Mouse (Mus musculus) cerebellum, adult (tissue): ENCODE results near the gene Gm11549.

ENCODE experiments used
- ATAC-seq: cut with Nextera tagmentation; 2 replicates; pipeline ENCODE4 v1.9.2; 2017; ENCODE audit warnings: mild to moderate bottlenecking, moderate library complexity, mixed read lengths; ENCODE audit not compliant: insufficient number of reproducible peaks, low FRiP score, low TSS enrichment

Gene Gm11549

GRCm38 (mm10) chr3:36522137-36522536 lies 524 bp upstream of the Gm11549 start:
- ATAC-seq, result no peak

GRCm38 (mm10) chr3:36516196-36516595 lies 5.4 kb downstream of the Gm11549 start:
- no peak for ATAC-seq

GRCm38 (mm10) chr3:36511491-36511890 lies 10.1 kb downstream of the Gm11549 start:
- no peak for ATAC-seq

GRCm38 (mm10) chr3:36505809-36506735 lies 15.5 kb downstream of the Gm11549 start:
- no peak for ATAC-seq

- ATAC-seq, result no peak
Measured at GRCm38 (mm10) chr3:36505306-36505705, 16.3 kb downstream of the Gm11549 start.

- no peak for ATAC-seq
Measured at GRCm38 (mm10) chr3:36501546-36501945, 20.1 kb downstream of the Gm11549 start.

- ATAC-seq, result no peak
Measured at GRCm38 (mm10) chr3:36500976-36501375, 20.6 kb downstream of the Gm11549 start.

- no peak for ATAC-seq
Measured at GRCm38 (mm10) chr3:36499418-36499817, 22.2 kb downstream of the Gm11549 start.

- ATAC-seq, result no peak
Measured at GRCm38 (mm10) chr3:36498224-36498623, 23.4 kb downstream of the Gm11549 start.

GRCm38 (mm10) chr3:36496746-36497145 lies 24.9 kb downstream of the Gm11549 start:
- ATAC-seq, result peak; percentile 45; the same call in 1 of the 2 replicates

GRCm38 (mm10) chr3:36496273-36496672 lies 25.3 kb downstream of the Gm11549 start:
- no peak for ATAC-seq

- peak; percentile 79 for ATAC-seq
Measured at GRCm38 (mm10) chr3:36495436-36495835, 26.2 kb downstream of the Gm11549 start.

- no peak for ATAC-seq
Measured at GRCm38 (mm10) chr3:36494613-36495012, 27.0 kb downstream of the Gm11549 start.

- no peak for ATAC-seq
Measured at GRCm38 (mm10) chr3:36493641-36494283, 27.9 kb downstream of the Gm11549 start.

- ATAC-seq, result no peak
Measured at GRCm38 (mm10) chr3:36492716-36493391, 28.8 kb downstream of the Gm11549 start.

- ATAC-seq, result no peak
Measured at GRCm38 (mm10) chr3:36491535-36491934, 30.1 kb downstream of the Gm11549 start.

- no peak for ATAC-seq
Measured at GRCm38 (mm10) chr3:36489590-36489910, 32.1 kb downstream of the Gm11549 start.

- no peak for ATAC-seq
Measured at GRCm38 (mm10) chr3:36488899-36489589, 32.6 kb downstream of the Gm11549 start.

GRCm38 (mm10) chr3:36488367-36488766 lies 33.2 kb downstream of the Gm11549 start:
- peak; percentile 63; the same call in 1 of the 2 replicates for ATAC-seq

- ATAC-seq, result no peak
Measured at GRCm38 (mm10) chr3:36486881-36487280, 34.7 kb downstream of the Gm11549 start.
